Mouse (Mus musculus) small intestine, adult 2 months (tissue): ENCODE data around the gene Mapre3. TPM values are rescaled to one million over a fixed set of nuclear protein-coding genes. Genes with fewer than 3 reads are reported as not detected.

Source experiments
- H3K27ac ChIP-seq: fragments of 200-500 bp; 2 replicates; pipeline ENCODE4 v1.5.1; 2012; ENCODE audit warnings: low read depth, low read length, control low read depth, inconsistent platforms; ENCODE audit not compliant: insufficient read depth
- H3K27me3 ChIP-seq: fragments of 200-500 bp; 2 replicates; pipeline ENCODE4 v1.6.1; 2012; ENCODE audit warnings: mild to moderate bottlenecking, moderate library complexity, low read length, inconsistent platforms; ENCODE audit not compliant: control insufficient read depth, insufficient read depth
- H3K36me3 ChIP-seq: fragments of 200-500 bp; 2 replicates; pipeline ENCODE4 v1.6.1; 2012; ENCODE audit warnings: mild to moderate bottlenecking, low read length, control low read depth, inconsistent platforms; ENCODE audit not compliant: control insufficient read depth, insufficient read depth
- H3K4me1 ChIP-seq: fragments of 200-500 bp; 2 replicates; pipeline ENCODE4 v1.6.1; 2012; ENCODE audit warnings: low read length, inconsistent platforms, mixed read lengths; ENCODE audit not compliant: control insufficient read depth, insufficient read depth, insufficient read length
- H3K4me3 ChIP-seq: fragments of 200-500 bp; 2 replicates; pipeline ENCODE4 v1.5.1; 2012; ENCODE audit warnings: low read depth, mild to moderate bottlenecking, control low read depth, inconsistent platforms, low read length, moderate library complexity
- CTCF ChIP-seq: fragments of 200-500 bp; IDR thresholded peaks from 2 replicates; pipeline ENCODE4 v1.5.1; 2012; ENCODE audit warnings: low read depth, mild to moderate bottlenecking, control low read depth, inconsistent platforms, low read length, moderate library complexity, mixed read lengths; ENCODE audit not compliant: insufficient replicate concordance, insufficient read length; ENCODE audit errors: extremely low read depth
- POLR2A ChIP-seq: fragments of 200-500 bp; IDR thresholded peaks from 2 replicates; pipeline ENCODE4 v1.6.1; 2012; ENCODE audit warnings: low read depth, mild to moderate bottlenecking, control low read depth, inconsistent platforms, low read length, moderate library complexity
- WGBS: fragments of 180-500 bp; shearing (Covaris S2); methylation state at CpG from one replicate; pipeline ENCODE4 v1.1.7; 2018; 5-methylcytosine and 5-hydroxymethylcytosine counted together
- polyA plus RNA-seq: library from polyadenylated mRNA; depleted of rRNA; stranded (reverse); fragments of >200 nt; gene quantifications from 2 replicates; pipeline ENCODE4 v1.2.3, GENCODE M21; 2012

The Mapre3 gene
- polyA plus RNA-seq, 1 experiment = 28.7 TPM

- H3K27ac ChIP-seq = peak overlapping the region; percentile 61; the same call in 1 of the 2 replicates
- peaks cover 9% of the 10 kb centered on the region for H3K4me1 ChIP-seq
- H3K27me3 ChIP-seq = no peaks in the 10 kb centered on the region
- TF ChIP-seq CTCF (no peak), POLR2A (no peak)
- H3K36me3 ChIP-seq = peaks cover 24% of the 10 kb centered on the region
- WGBS = 77% methylated on average over 5 of the region's 5 CpGs
- H3K4me3 ChIP-seq = no peak overlapping the region
Measured at GRCm38 (mm10) chr5:30901860-30902259, 87.4 kb downstream of the Mapre3 start.

GRCm38 (mm10) chr5:30907413-30908059, 93.1 kb downstream of the Mapre3 start, which contains the start of gene Ost4:
Ost4 (minus strand) TSS chr5:30907788.
- WGBS = under 1% methylated on average over 58 of the region's 58 CpGs
- Histone ChIP-seq H3K27me3 (no peaks in the 10 kb centered on the region), H3K27ac (peak within 1 kb of the TSS; percentile 93), H3K4me3 (peak within 1 kb of the TSS; percentile 77), H3K4me1 (peaks cover 31% of the 10 kb centered on the region), H3K36me3 (peaks cover 22% of the 10 kb centered on the region)
- TF ChIP-seq POLR2A (peak; percentile 85), CTCF (no peak)

- TF ChIP-seq POLR2A (no peak), CTCF (no peak)
- 26% methylated on average over 13 of the region's 13 CpGs for WGBS
- peaks cover 31% of the 10 kb centered on the region for H3K4me1 ChIP-seq
- peaks cover 14% of the 10 kb centered on the region for H3K36me3 ChIP-seq
- H3K4me3 ChIP-seq = peak overlapping the region; percentile 70
- no peaks in the 10 kb centered on the region for H3K27me3 ChIP-seq
- H3K27ac ChIP-seq = peak overlapping the region; percentile 93
Measured at GRCm38 (mm10) chr5:30908426-30909299, 94.2 kb downstream of the Mapre3 start.

DNA sequence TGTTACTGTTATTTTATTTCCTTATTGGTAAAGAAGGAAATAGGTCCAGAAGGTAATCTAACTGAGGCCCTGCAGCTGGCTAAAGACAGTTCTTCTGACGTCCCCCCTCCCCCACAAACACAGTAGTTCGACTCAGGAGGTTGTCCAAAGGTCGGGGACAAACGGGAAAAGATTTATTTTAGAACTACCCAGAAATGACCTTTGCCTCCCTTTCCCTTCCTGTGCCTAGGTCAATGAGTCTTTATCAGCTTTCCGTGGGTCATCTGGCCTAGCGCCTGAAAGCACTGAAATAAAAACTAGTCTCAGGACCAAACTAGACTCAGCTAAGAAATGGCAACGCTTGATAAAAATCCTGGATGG, 94.8 kb downstream of the Mapre3 start:
- peak overlapping the region; percentile 93 for H3K27ac ChIP-seq
- peaks cover 31% of the 10 kb centered on the region for H3K4me1 ChIP-seq
- 16% methylated on average over 7 of the region's 7 CpGs for WGBS
- no peak overlapping the region for H3K4me3 ChIP-seq
- peaks cover 10% of the 10 kb centered on the region for H3K36me3 ChIP-seq
- no peak for TF ChIP-seq POLR2A
- TF ChIP-seq CTCF = no peak
- no peaks in the 10 kb centered on the region for H3K27me3 ChIP-seq

DNA sequence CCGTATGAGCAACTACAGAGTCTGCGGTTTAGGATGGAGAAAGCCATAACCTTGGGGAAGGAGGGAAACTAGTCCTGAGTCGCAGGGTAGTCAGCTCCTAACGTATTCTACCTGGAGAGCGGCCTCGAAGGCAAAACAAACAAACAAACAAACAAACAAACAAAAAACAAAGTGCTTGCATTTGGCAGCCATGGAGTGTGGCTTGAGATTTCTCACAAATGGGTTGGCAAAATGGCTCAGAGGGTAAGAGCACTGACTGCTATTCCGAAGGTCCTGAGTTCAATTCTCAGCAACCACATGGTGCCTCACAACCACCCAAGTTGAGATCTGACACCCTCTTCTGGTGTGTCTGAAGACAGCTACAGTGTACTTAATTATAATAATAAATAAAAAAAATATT, 95.4 kb downstream of the Mapre3 start:
- Histone ChIP-seq H3K27me3 (no peaks in the 10 kb centered on the region), H3K36me3 (peaks cover 7% of the 10 kb centered on the region; the same call in 1 of the 2 replicates), H3K4me1 (peaks cover 31% of the 10 kb centered on the region), H3K27ac (peak overlapping the region; percentile 93), H3K4me3 (no peak overlapping the region)
- TF ChIP-seq CTCF (no peak), POLR2A (no peak)
- 71% methylated on average over 7 of the region's 7 CpGs for WGBS

DNA sequence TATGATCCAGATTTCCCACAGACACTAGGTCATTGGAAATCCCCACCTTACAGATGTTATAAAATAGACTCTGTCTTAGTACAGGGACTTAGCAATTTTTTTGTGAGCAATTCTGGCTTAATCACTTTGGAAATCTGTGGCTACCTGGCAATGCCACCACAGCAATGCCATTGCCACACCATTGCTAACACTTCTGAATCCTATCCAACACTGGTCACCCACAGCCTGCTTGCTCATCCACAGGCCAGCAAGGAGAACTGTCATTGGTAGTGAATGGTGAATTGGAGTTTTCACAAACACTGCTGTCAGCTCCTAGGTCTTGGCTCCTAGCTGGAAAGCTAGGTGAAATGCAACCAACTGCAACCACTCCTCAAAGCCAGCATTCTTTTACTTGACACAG, 96.0 kb downstream of the Mapre3 start:
- H3K27ac ChIP-seq = peak overlapping the region; percentile 30

DNA sequence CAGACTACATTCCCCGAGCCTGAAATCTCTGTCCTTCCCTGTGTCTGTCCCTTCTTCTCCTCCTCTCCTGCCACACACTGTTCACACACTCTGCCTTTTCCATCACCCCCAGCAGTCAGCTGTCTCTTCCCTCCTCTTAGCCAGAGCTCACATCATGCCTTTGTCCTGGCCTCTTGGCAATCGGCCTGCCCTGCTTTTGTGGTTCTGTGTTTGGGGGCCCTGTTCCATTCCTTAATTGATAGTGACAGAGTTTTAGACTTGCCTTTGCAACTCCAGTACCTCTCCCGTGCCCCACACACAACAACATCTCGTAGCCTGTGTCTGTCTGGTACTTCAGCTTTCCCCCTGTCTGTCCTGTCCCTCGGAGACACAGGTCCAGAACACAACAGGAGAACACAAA, 97.7 kb downstream of the Mapre3 start:
- 83% methylated on average over 5 of the region's 5 CpGs for WGBS
- peak overlapping the region; percentile 79 for H3K27ac ChIP-seq
- no peak for TF ChIP-seq CTCF
- no peak for TF ChIP-seq POLR2A

More for the DNA sequence above, 96.0 kb downstream of the Mapre3 start:
- Histone ChIP-seq H3K4me1 (peaks cover 33% of the 10 kb centered on the region), H3K27me3 (no peaks in the 10 kb centered on the region), H3K36me3 (peaks cover 2% of the 10 kb centered on the region; the same call in 1 of the 2 replicates), H3K4me3 (no peak overlapping the region)
- TF ChIP-seq CTCF (no peak), POLR2A (no peak)

More for the DNA sequence above, 97.7 kb downstream of the Mapre3 start:
- Histone ChIP-seq H3K4me1 (peaks cover 32% of the 10 kb centered on the region), H3K36me3 (no peaks in the 10 kb centered on the region), H3K27me3 (no peaks in the 10 kb centered on the region), H3K4me3 (no peak overlapping the region)
